Mouse (Mus musculus): ENCODE measurements around the gene Olfr125. TPM values are rescaled to one million over a fixed set of nuclear protein-coding genes. Genes with fewer than 3 reads are reported as not detected.

The Olfr125 gene
- polyA plus RNA-seq (2012; rRNA removed), result not detected in 2 replicates

DNA sequence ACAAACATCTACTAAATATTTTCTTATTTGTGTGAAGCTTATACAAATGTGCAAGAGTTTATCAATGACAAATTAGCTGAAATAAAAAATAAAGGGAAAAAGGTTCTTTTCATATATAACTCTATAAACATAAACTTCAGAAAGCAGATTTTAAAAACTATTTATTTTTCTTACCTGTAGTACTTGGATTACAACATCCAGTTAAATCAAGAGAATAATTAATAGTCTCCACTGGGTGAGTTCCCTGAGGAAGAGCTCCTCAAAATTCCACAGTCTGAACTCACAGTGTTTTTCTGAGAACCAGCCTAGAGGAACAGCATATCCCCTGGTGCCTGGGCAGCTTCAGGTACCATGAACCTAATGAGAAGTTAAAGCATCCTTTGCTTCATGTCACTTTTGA lies at the start of gene Olfr125:
Gene Olfr125 (plus strand): TSS at position 301 of the 400 bp plus-strand sequence.
- no peak for DNase-seq (ENCODE audit: low read depth, low spot score)

DNA sequence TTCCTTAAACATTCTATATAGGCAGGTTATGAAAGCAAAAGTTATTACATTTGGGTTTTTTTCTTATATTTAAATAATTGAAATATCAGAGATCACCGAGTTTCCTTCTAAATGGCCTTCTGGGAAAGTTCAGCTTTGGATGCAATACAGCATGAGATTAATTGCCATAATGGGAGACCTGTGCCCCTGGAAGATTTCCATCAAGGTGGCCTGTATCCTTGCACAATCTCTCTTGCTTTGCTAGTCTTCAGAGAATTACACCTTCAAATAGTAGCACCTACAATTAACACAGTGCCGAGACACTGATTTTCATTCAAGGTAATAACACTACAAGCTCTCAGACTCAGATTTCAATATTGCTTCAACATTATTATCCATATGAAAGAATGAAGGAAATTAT lies 39.5 kb upstream of the Olfr125 start, which contains the start of gene Olfr123:
Gene Olfr123 (plus strand): TSS at position 301 of the 400 bp plus-strand sequence.
- 86% methylated on average over 2 of the region's 2 CpGs for WGBS
- DNase-seq (ENCODE audit: low read depth, low spot score), result no peak

DNA sequence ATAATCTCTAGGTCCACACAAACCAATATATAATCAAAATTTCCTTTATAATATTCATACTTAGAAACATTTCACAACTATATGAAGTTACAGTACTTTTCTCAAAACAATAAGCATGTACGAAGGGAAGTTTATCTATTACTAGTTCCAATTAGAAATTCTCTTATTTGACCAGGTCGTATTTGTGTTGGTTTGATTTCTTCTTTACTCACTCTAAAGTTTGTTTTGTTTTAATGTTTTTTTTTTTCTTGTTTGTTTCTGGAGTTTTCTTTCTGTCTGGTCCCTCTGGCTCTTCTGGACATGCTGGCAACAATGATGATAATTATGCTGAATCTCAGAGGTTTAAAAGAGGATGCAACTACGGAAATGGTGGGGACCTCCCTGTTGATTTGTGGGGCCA lies 33.2 kb upstream of the Olfr125 start, which contains the start of gene Olfr124:
Gene Olfr124 (plus strand): TSS at position 301 of the 400 bp plus-strand sequence.
- 73% methylated on average over 3 of the region's 3 CpGs for WGBS

DNA sequence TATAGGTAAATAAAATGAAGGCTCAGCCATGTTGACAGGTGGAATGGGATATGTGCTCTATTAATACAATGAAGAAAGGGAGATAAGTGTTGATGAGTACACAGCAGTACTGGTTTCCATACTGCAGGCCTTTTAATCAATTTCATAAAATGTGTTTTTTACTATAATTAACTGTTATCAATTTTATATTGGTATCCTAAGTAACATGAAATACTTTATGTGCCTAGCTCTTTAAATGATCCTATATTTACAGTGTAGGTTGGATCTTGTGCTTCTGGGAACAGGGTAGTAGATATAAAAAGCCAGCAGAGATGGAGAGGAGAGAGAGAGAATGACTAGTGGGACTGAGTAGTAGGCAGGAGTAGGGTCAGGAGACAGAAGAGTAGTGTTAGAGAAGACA lies 14.4 kb downstream of the Olfr125 start, which contains the start of gene Olfr126:
Gene Olfr126 (plus strand): TSS at position 301 of the 400 bp plus-strand sequence.
- DNase-seq (ENCODE audit: low read depth, low spot score), result no peak

More for the DNA sequence above, 33.2 kb upstream of the Olfr125 start, which contains the start of gene Olfr124:
- no peak for DNase-seq (ENCODE audit: low read depth, low spot score)

GRCm38 (mm10) chr17:37863901-37864300 lies 31.2 kb downstream of the Olfr125 start:
- no peak for DNase-seq (ENCODE audit: low read depth, low spot score)
- 42% methylated on average over 2 of the region's 2 CpGs for WGBS

DNA sequence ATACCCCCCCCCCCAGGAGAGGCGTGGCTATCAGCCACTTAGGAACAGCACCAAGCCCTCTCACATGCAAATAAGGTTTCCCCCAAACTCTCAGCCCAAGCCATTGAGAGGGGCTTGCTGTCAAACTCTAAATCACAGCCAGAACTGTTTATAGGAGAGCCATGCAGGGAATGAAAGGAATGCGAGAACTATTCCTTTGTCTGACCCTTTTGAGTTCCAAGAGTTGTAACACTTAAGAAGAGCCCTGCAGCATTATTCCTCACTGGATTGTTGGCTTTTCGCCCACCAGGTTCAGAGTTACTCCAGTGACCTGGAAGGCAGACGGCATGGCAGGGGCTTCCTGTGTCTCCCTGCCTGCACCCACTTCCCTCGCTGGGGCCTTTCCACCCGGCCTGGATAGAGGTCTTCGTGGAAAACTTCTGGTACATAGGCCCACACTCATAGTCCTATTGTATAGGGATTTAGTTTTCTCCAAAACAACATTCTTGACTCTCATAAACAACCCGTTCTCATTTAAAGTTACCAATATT lies 37.0 kb downstream of the Olfr125 start:
- DNase-seq (ENCODE audit: low read depth, low spot score), result no peak
- WGBS, result 26% methylated on average over 8 of the region's 8 CpGs

GRCm38 (mm10) chr17:37873830-37874229 lies 41.1 kb downstream of the Olfr125 start:
- 70% methylated on average over 3 of the region's 3 CpGs for WGBS
- DNase-seq (ENCODE audit: low read depth, low spot score), result no peak

Other genes starting within 250 kb of the Olfr125 start
- gene Olfr114, start 240.2 kb upstream of the Olfr125 start, polyA plus RNA-seq (2012; rRNA removed), result not detected in 2 replicates
- gene Olfr115, start 205.8 kb upstream of the Olfr125 start, polyA plus RNA-seq (2012; rRNA removed), result not detected in 2 replicates
- not detected in 2 replicates for gene Olfr116, start 205.8 kb upstream of the Olfr125 start, polyA plus RNA-seq (2012; rRNA removed)
- not detected in 2 replicates for gene Olfr117, start 169.2 kb upstream of the Olfr125 start, polyA plus RNA-seq (2012; rRNA removed)
- not detected in 2 replicates for gene Olfr118, start 166.0 kb upstream of the Olfr125 start, polyA plus RNA-seq (2012; rRNA removed)
- gene Olfr119, start 136.4 kb upstream of the Olfr125 start, polyA plus RNA-seq (2012; rRNA removed), result not detected in 2 replicates
- gene Olfr120, start 111.1 kb upstream of the Olfr125 start, polyA plus RNA-seq (2012; rRNA removed), result not detected in 2 replicates
- gene Olfr121, start 84.1 kb upstream of the Olfr125 start, polyA plus RNA-seq (2012; rRNA removed), result not detected in 2 replicates
- not detected in 2 replicates for gene Olfr122, start 64.3 kb upstream of the Olfr125 start, polyA plus RNA-seq (2012; rRNA removed)
- gene Olfr123, start 39.4 kb upstream of the Olfr125 start, polyA plus RNA-seq (2012; rRNA removed), result not detected in 2 replicates
- not detected in 2 replicates for gene Olfr124, start 33.1 kb upstream of the Olfr125 start, polyA plus RNA-seq (2012; rRNA removed)
- gene Olfr126, start 14.5 kb downstream of the Olfr125 start, polyA plus RNA-seq (2012; rRNA removed), result not detected in 2 replicates
- not detected in 2 replicates for gene Olfr127, start 67.5 kb downstream of the Olfr125 start, polyA plus RNA-seq (2012; rRNA removed)
- gene Olfr128, start 87.6 kb downstream of the Olfr125 start, polyA plus RNA-seq (2012; rRNA removed), result not detected in 2 replicates
- gene Olfr761, start 120.1 kb downstream of the Olfr125 start, polyA plus RNA-seq (2012; rRNA removed), result not detected in 2 replicates
- not detected in 2 replicates for gene Olfr129, start 227.1 kb downstream of the Olfr125 start, polyA plus RNA-seq (2012; rRNA removed)
- gene Olfr130, start 231.0 kb downstream of the Olfr125 start, polyA plus RNA-seq (2012; rRNA removed), result not detected in 2 replicates